Mouse (Mus musculus) right cerebral cortex, postnatal 14 days (tissue): ENCODE results near the gene Habp4.

ENCODE experiments used
- DNase-seq: peaks from one replicate; pipeline ENCODE4 v3.0.0; 2022

Habp4 gene

DNA sequence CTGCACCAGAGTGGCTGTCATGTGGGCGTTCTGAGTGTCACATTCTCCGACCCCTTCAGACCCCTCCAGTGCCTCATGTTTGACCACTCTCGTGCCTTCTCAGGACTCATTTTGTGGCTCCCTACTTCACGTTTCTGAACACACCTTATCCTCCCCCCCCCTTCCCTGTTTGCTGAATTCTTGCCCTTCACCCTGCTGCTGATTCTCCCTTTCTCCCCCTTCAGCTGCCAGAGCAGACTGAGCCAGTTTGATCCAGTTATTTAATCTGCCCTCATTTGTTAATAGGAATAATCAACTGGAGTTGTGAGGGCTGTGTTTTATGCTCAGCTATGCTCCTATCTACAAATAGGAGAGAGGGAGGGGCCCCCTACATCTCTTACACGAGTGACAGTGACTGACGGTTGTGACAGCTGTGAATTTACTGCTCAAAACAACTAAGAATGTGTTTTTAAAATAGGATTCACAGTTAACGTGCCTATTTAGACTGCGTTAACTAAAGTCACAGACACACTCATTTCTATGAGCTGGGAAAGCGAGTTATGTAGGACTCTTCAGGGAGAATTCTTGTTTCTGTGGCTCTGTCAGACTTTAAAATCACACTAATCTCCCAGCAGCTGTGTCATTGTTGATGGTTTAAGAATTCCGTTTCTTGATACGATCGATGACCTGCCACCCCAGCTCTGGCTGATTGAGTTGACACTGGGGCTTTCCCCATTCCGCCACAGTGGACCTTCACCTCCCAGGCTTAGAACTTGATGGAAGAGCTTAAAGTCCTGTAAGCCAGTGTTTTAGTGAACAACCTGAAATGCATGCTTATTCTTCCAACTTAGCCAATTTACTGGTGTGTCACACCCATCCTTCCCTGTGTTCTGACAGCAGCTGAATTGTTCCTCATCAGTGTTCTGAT, 17.4 kb downstream of the Habp4 start:
- DNase-seq = no peak

DNA sequence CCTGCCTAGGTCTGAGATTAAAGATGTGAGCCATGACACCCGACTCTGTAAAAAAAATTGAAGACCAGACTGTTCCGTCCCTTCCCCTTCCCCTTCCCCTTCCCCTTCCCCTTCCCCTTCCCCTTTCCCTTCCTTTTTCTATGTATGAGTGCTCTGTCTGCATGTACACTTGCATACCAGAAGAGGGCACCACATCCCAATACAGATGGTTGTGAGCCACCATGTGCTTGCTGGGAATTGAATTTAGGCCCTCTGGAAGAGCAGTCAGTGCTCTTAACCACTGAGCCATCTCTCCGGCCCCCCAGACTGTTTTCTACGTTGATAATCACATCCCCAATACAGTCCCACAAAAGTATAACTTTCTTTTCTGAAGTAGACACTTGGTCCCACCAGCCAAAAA, 18.7 kb downstream of the Habp4 start:
- DNase-seq = no peak

DNA sequence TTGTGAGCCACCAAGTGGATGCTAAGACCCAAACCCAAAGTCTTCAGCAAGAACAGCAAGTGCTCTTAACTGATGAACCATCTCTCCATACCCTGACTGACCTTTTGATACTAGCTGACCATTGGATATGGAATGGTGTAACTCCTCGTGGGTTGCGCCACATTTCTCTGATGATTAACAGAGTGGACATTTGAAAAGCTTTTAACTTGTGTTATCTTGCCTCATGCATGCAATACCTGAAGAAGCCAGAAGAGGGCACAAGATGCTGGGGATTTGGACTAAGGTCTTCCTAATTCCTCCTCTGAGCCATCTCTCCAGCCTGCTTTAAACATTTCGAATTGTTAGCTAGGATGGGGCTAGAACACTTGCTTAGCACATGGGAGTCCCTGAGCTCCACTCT, 19.3 kb downstream of the Habp4 start:
- peak; percentile 64 for DNase-seq

DNA sequence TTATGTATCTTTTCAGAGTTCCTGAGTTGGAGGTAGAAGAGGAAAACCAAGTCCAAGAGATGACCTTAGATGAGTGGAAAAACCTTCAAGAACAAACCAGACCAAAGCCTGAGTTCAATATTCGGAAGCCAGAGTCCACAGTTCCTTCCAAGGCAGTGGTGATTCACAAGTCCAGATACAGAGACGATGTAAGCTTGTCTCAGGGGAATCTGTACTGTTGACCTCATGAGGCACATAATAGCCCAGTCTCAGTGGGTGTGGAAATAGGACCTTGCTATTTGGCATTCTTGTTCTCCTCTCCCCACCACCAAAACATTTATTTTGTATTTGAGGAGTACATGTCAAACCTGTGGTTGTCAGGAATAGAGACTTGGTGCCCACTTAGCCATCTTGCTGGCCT, 20.5 kb downstream of the Habp4 start:
- no peak for DNase-seq

DNA sequence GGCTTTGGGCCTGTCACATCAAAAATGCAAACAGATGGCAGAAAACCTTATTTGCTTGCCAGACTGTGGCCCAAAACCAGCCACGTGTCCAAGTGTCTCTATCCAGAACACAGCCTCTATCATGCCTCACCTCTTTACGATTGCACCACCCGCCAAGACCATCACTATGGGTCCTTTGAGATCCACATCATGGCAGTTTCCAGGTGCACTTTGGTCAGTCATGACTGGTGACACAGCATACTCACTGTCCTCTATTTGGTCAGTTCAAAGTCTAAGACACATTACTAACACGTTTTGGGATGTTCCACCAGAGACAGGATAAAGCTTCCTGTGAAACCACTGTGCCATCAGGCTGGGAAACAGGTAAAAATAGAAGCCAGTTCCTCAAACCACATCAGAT, 22.0 kb downstream of the Habp4 start:
- DNase-seq = no peak

DNA sequence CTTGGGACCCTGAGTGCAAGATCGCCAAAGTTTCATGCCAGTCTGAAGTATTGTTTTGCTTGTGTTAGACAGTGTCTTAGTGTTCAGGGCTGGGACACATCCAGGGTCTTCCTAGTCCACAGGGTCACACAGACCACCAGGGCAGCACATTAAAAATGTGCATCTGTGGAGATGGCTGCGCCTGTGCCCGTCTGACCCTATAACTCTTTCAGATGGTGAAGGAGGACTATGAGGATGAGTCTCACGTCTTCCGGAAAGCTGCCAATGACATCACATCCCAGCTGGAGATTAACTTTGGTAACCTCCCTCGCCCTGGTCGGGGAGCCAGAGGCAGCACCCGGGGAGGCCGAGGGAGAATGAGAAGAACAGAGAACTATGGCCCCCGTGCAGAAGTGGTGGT, 22.7 kb downstream of the Habp4 start:
- DNase-seq = no peak

DNA sequence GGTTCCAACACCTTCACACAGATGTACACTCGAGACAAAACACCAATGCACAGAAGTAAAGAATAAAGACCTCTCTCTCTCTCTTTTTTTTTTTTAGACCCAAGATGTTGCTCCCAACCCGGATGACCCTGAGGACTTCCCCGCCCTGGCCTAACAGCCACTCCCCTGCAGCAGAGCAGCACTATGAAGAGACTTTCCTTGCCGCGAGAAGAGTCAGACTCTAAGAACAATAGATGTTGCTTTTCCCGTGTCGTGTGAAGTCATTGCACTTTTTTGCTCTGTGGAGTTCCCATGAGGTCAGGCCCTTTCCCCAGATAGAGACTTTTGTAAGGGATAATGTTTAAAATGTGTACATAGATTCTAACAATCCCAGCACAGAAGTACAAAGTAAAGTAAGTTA, 23.6 kb downstream of the Habp4 start:
- DNase-seq = no peak

DNA sequence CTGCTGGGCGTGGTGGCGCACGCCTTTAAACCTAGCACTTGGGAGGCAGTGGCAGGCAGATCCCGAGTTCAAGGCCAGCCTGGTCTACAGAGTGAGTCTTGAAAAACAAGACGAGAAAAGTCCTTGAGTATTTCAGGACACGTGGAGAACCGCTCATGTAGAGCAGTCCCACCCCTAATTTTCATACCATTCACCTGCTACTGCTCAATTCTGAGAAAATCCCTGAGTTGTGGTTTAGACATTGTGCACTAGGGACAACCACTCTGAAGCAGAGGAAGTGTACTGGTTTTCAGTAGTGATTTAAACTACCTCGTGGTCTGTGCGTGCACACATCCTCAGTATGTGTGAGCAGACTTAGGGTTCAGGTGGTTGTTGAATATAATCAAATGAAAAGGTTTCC, 24.0 kb downstream of the Habp4 start:
- DNase-seq = no peak

DNA sequence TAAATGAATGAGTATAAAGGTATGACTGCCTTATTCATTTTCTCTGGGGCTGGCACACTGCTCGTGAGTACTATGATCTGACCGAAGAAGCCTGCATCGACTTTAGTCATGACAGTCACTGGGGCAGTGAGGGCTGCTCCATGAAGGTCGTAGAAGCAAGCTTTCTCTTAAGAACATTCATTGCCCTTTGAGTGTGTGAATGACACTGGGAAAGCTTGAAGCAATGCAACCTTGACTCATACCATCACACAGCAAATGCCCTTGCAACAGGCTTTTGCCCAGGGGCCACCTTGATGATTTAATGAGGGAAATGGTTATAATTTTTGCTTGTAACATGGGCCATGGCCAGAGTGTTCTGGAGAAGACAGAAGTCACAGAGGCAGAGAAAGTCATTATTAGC, 24.9 kb downstream of the Habp4 start:
- no peak for DNase-seq

DNA sequence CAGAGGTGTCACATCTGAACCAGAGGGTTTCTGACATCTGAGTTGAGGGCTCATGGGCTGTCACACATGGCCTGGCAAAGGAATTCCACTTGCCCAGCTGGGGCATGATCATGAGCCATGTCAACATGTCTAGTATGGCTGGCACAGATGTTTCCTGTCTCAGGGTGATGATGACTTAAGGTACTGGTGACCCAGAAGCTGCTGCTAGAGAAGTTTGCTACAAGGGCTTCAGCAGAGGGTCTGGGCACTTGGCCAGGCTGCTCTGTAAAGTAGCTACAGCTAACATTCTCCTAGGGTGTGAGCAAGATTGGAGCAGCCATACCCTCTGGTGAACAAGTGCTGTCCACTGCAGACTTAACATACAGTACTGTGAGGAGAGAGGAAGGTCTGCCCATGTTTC, 25.4 kb downstream of the Habp4 start:
- DNase-seq = no peak

DNA sequence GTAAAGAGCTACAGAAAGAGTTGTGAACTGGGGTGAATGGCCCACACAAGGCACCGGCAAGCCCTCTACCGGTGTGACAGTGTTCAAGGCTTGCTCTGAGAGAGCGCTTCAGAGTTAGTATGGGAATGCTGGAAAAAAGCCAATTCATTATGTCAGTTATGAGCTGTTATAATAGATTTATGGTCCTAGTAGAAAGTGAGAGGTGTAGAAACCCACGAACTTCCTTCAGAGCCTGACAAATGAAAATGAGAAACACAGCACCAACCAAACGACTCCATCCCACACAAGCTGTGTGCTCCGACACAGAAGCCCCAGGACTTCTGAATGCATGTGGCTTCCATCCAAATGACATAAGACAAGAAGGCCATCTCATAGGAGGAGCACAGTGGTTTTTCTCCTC, 36.3 kb downstream of the Habp4 start:
- no peak for DNase-seq

DNA sequence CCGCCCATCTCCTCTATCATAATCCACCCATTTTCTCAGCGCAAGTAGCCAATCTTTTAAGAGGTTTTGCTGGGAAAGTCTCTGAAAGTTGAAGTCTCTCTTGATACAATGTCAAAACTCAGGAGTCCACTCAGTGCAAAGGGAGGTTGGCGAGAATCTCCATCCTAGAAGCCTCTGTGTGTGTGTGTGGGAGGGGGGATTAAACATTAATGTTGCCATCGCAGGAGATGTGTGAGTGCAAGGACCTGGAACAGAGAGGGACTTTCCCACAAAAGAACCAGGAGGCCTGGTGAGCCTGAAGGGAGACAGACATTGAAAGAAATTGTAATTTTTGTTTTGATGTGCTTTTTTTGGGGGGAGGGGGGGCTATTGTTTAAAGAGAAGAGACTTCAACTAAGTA, 36.7 kb downstream of the Habp4 start:
- DNase-seq = no peak

DNA sequence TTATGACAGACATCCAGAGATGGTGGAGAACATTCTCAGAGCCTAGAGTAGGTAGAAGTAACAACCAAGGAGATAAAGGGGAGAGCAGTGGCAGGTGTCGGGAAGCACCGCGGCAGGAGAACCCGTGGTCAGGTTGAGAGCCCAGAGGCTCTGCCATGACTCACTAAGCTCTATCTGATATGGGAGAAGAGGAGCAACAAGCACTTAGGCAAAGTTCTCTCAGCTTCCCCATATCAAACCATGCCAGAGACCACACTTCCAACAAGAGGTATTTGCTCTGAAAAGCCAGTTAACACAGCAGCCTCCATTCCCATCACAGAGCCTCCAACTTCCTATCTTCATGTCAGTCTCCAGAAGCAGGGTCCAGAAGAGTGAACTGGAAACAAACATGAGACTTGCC, 39.3 kb downstream of the Habp4 start:
- no peak for DNase-seq

DNA sequence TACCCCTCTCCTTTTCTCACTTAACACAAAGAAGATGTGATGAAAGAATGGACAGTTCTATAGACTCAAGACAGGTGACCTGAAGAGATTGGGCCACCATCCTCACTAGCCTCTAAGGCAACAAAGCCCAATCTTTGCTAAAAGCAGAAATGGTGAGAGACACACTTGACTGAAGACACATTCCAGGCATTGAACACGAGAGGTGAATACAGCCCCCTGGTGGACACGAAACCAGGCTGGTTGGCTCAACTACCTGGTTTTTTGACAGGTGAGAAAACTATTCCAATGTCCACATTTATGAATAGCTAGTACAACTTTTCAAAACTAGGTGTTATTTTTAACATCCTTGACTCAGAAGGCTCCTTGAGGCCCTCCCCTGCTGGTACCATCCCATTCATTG, 43.1 kb downstream of the Habp4 start:
- no peak for DNase-seq

DNA sequence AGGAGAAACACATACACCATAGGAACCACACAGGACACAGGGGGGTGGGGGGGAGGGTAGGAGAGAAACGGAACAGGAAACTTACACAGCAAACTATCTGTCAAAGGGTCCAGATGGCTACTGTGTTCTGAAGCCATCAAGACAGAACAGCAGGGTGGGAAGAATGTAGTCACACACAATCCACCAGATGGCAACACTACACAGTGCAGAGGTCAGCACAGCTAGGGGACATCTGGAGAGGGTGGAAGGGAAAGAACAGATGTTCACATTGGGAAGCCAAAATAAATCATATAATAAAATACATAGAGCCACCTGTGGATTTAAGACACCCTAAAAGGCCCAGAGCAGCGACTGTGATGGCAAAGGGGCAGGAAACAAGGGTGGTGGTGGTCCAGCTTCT, 43.6 kb downstream of the Habp4 start:
- DNase-seq = no peak

DNA sequence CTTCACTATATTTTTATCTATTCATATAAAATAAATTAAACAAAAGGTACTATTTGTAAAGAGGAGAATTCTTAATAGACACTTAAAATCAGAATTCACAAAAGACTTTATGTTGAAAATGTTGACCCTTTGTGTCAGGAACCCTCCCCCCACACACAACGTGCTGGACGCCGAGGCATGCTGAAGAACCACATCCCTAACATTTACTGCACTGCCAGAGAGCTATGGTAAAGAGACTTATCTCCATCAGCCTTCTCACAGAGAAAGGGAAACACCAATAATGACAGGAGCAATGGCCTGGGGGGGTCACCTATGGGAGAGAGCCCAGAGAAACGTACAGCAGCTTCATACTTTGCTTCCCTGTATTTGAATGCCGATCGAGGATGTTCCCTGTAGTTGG, 46.5 kb downstream of the Habp4 start:
- no peak for DNase-seq

DNA sequence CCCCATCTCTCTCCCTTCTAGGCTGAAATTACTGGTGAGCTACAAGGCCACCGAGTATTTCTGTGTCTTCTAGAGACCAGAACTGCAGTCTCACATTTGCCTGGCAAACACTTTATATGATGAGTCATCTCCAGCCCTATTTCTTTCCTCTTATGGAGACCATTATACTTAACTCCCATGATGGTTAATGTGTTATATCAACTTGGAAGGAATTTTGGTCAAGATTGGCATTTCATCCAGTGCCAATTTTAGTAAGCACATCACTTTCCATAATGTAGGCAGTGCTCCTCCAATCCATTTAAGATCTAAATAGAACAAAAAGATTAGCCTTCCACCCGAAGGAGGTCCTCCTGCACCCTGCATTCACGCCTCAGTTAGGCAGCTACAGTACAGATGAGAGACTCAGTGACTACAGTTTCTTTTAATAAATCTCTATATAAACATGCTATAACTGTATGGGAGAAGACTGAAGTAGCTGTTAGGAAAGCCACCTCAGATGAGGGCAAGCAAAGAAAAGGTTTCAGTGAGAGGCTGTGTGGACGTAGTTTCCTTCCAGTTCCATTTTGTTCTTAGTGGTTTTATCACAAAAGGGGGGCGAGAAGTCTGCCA, 50.5 kb downstream of the Habp4 start:
- DNase-seq = no peak

DNA sequence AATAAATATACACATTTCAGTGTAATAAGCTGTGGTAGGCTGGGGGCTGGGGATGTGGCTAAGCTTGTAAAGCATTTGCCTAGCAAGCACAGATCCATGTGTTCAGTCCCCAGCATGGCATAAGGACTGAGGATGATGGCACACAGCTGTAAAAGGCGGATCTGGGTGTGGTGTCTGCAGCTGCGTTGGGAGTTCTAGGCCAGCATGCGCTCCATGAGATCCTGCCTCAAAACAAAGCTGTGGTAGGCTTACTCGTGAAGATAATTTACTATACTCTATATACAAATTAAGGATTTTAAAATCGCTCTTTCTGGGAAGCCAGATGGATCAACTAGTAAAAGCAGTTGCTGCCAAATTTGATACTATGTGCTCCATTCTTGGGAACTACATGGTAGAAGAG, 53.3 kb downstream of the Habp4 start:
- no peak for DNase-seq

DNA sequence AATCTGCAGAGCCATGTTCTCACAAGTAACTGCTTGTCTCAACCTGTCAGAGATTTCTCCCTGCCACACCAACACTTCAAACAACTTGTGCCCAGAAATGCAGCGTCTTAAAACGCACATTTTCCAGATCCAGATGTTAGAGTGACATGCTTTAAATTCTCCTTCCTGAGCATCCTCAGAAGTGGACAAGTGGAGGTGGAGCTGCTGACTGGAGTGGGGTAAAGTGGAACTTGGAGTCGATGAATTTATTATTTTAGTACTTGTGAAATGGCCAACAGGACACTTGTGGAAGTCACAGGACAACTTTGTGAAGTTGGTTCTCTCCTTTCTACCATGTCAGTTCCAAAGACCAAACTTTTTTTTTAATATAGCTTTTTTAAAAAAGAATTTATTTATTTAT, 64.1 kb downstream of the Habp4 start:
- no peak for DNase-seq

DNA sequence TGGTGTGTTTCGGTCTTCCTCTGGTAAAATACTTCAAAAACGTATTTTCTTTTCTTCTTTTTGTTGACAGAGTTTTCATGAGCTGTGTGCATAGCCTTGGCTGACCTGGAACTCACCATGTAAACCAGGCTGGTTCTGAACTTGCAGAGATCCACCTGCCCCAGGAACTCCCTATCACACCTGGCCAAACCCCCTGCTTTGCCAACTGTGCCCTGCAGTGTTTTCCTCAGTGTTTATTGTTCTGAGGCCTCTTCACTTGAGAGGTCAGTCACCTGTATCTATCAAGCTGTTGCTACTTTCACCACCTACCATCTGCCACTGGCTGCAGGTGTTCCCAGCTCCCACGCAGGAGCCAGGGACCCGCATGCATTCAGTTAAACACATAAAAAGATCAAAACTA, 65.1 kb downstream of the Habp4 start:
- DNase-seq = no peak

DNA sequence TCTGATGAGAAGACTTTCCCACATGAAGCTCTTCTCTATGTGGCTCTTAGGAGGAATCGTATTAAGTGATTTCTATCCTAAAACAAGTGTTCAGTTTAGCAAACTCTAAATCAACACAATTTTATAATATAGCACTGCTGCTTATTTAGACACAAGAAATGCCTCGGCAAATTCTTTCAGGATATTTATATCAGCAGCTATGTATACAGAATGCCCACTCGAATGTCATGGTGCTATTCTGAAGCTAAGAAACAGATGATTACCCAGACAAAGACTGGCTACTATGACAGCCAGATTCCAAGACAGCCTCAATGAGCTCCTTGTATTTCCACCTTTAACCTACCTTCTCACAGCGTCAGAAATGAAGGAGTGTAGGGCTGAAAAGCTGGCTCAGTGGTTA, 71.5 kb downstream of the Habp4 start:
- no peak for DNase-seq

DNA sequence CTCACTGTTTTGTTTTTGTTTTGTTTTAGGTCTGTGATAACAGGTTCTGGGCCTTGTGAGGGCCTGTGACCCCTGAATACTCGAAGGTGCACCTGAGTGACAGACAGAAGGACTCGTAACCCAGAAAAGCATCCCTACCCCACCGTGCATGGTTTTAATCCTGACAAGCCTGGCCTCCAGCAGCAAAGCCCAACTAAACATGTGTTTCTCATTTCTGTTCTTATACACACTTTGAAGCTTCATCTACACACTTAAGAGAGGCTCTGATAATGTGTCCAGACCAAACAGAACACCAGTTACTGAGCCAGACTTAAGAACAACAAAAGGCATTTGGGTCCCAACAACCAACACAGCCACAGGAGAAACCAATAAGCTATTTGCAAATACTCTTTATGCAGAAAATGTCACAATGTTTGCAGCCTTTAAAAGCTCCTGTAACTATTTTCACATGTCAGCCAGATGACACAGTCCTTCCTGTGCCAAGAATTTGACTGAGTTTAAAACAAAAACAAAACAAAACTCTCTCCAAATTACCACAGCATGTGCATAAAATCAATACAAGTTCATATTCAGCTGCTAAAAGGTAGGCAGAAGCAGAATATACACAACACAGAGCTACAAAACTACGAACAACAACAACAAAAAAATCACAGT, 73.6 kb downstream of the Habp4 start:
- DNase-seq = no peak

DNA sequence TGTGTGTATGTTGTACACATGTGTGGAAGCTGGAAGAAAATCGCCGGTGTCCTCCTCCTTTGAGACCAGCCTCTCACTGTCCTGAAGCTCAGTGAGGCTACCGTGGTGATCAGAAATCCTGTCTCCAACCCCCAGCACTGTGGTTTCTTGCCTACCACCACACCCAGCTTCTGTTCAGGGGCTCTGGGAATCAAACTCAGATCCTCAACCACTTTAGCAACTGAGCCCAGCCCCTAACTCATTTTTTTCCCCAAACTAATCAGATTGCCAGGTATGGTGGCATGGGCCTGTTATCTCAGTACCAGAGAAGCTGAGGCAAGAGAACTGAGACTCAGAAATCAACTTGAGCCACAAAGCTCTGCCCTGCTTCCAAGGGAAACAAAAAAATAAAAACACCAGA, 74.2 kb downstream of the Habp4 start:
- no peak for DNase-seq
